ENCODE assay signal across 17 mouse cellular contexts in genomic region chr11:72476074-72476625, GRCm38 (mm10). TPM values are rescaled to one million over a fixed set of nuclear protein-coding genes. Genes with fewer than 3 reads are reported as not detected.
A peak's percentile ranks its signal among the peaks of the same experiment; 100 is the strongest.
DNase-seq lines count a peak whose midpoint lies in the region; ATAC-seq and TF ChIP-seq lines count a peak whose summit lies in the region.
"Had no signal": no experiment of that assay in that cellular context is flagged by ENCODE, and none has a peak within 500 bp of the region (broad histone marks: within the 10 kb centered on the region; RNA-seq: fewer than 3 reads in every experiment).

No protein-coding gene starts in this region.

- H3K4me1 ChIP-seq in heart, embryonic 13.5 days, result peaks cover 51% of the 10 kb centered on the region
- H3K4me1 ChIP-seq in G1E (ENCODE audit: insufficient read depth, low read depth, low read length), result peaks cover 100% of the 10 kb centered on the region
- H3K4me1 ChIP-seq in liver, embryonic 16.5 days (ENCODE audit: control insufficient read depth, low read depth, low read length), result peaks cover 42% of the 10 kb centered on the region

- no peak for TF ChIP-seq CTCF in G1E (IDR thresholded peaks at IDR 0.05; ENCODE audit: low read depth, low read length)

- 0 out of 2 replicates have a peak overlapping the region, but pooled peaks have one; percentile 56 for H3K27ac ChIP-seq in heart, embryonic 13.5 days (replicated peaks)
- H3K27ac ChIP-seq in liver, embryonic 16.5 days (ENCODE audit: low read length), result peak overlapping the region; percentile 86; the same call in 1 of the 2 replicates
- H3K27ac ChIP-seq: hindbrain, postnatal 0 days; kidney, embryonic 15.5 days; left cerebral cortex, adult 2 months; limb, embryonic 13.5 days; midbrain, embryonic 15.5 days; neural tube, embryonic 12.5 days had no signal

- no peaks in the 10 kb centered on the region for H3K36me3 ChIP-seq in heart, embryonic 13.5 days
- H3K36me3 ChIP-seq in G1E (replicated peaks), result peaks cover 95% of the 10 kb centered on the region
- no peaks in the 10 kb centered on the region for H3K36me3 ChIP-seq in liver, embryonic 16.5 days (ENCODE audit: control insufficient read depth, insufficient read depth)
- H3K36me3 ChIP-seq: kidney, embryonic 15.5 days; limb, embryonic 13.5 days had no signal

- H3K27me3 ChIP-seq in heart, embryonic 13.5 days (replicated peaks), result no peaks in the 10 kb centered on the region
- no peaks in the 10 kb centered on the region for H3K27me3 ChIP-seq in G1E (ENCODE audit: insufficient read depth, low read length)
- H3K27me3 ChIP-seq in liver, embryonic 16.5 days (ENCODE audit: control insufficient read depth, insufficient read depth, low read depth, low read length), result no peaks in the 10 kb centered on the region
- H3K27me3 ChIP-seq: kidney, embryonic 15.5 days; limb, embryonic 13.5 days; midbrain, embryonic 15.5 days; neural tube, embryonic 12.5 days had no signal

- no peak for DNase-seq in heart, adult 9 months (ENCODE audit: low spot score in 2 of 2)
- DNase-seq in G1E (ENCODE audit: low spot score), result no peak
- DNase-seq in urinary bladder, adult 18-20 months (ENCODE audit: low spot score in 2 of 2), result no peak
- DNase-seq in lung, adult 18-20 months, result no peak
- DNase-seq: cerebellum, adult 2 months had no signal

- 77% methylated on average over 7 of the region's 7 CpGs for WGBS in heart, embryonic 13.5 days
- whole genome bisulfite sequencing in liver, embryonic 16.5 days (ENCODE audit: insufficient replicate concordance), result 27% methylated on average over 7 of the region's 7 CpGs

- no peaks in the 10 kb centered on the region for H3K9me3 ChIP-seq in heart, embryonic 13.5 days
- no peaks in the 10 kb centered on the region for H3K9me3 ChIP-seq in G1E (replicated peaks)
- no peaks in the 10 kb centered on the region for H3K9me3 ChIP-seq in liver, embryonic 16.5 days (replicated peaks; ENCODE audit: control insufficient read depth, low read length)
- H3K9me3 ChIP-seq: kidney, embryonic 15.5 days; limb, embryonic 13.5 days; midbrain, embryonic 15.5 days; neural tube, embryonic 12.5 days had no signal

- no peak overlapping the region for H3K4me3 ChIP-seq in heart, embryonic 13.5 days
- H3K4me3 ChIP-seq in G1E (ENCODE audit: low read depth, low read length), result peak overlapping the region; percentile 68
- no peak overlapping the region for H3K4me3 ChIP-seq in liver, embryonic 16.5 days (ENCODE audit: low read depth, low read length)
- H3K4me3 ChIP-seq: kidney, embryonic 15.5 days; layer of hippocampus, adult 2 months; left cerebral cortex, adult 2 months; limb, embryonic 13.5 days; midbrain, embryonic 15.5 days; neural tube, embryonic 12.5 days had no signal

- peak overlapping the region; percentile 17; the same call in 1 of the 2 replicates for H3K4me2 ChIP-seq in heart, embryonic 13.5 days
- 0 out of 2 replicates have a peak overlapping the region, but pooled peaks have one; percentile 42 for H3K4me2 ChIP-seq in liver, embryonic 16.5 days (ENCODE audit: low read depth, low read length)
- H3K4me2 ChIP-seq: kidney, embryonic 15.5 days; limb, embryonic 13.5 days; midbrain, embryonic 15.5 days; neural tube, embryonic 12.5 days had no signal

- no peak overlapping the region for H3K9ac ChIP-seq in heart, embryonic 13.5 days
- H3K9ac ChIP-seq in liver, embryonic 16.5 days (ENCODE audit: low read depth, low read length), result no peak overlapping the region
- H3K9ac ChIP-seq: kidney, embryonic 15.5 days; limb, embryonic 13.5 days; midbrain, embryonic 15.5 days; neural tube, embryonic 12.5 days had no signal

- ATAC-seq in heart, embryonic 13.5 days (ENCODE audit: extremely low read depth, insufficient number of reproducible peaks, low FRiP score, low TSS enrichment), result no peak
- no peak for ATAC-seq in G1E (ENCODE audit: extremely low read depth, insufficient number of reproducible peaks, low FRiP score, poor library complexity, severe bottlenecking)
- peak; percentile 21; the same call in 1 of the 2 replicates for ATAC-seq in granulocyte monocyte progenitor cell, adult 5-6 weeks (replicated peaks; ENCODE audit: poor library complexity, severe bottlenecking)
- ATAC-seq in liver, embryonic 16.5 days (ENCODE audit: low read depth), result no peak
- ATAC-seq: activated CD4-positive, CD25-positive, alpha-beta regulatory T cell, adult 4 months; CD4-positive, CD25-positive, alpha-beta regulatory T cell, adult 4 months; hindbrain, postnatal 0 days; midbrain, embryonic 15.5 days had no signal

RNA-seq across cellular contexts. Expression of gene Spns2, which starts 13.6 kb away (rescaled TPM):
- 1.9 and 2.4 TPM in 2 replicates for polyA plus RNA-seq in heart, embryonic 13.5 days (2015; fragmentation: Nextera tagmentation; extraction: Ambion mirVana)
- total RNA-seq in G1E (2014; fragmentation: Nextera tagmentation) (129 and 145 TPM in 2 replicates), G1E (2017) (29.3 and 40.8 TPM in 2 replicates)
- polyA plus RNA-seq in G1E (2012), result 69.2 and 113 TPM in 2 replicates
- total RNA-seq in granulocyte monocyte progenitor cell, adult 5-6 weeks (2014; fragmentation: Nextera tagmentation), result 27.1 and 41.2 TPM in 2 replicates
- total RNA-seq in granulocyte monocyte progenitor cell, adult 5-6 weeks (2017), result 5.6 TPM in 2 replicates
- 3.7 and 5.7 TPM in 2 replicates for polyA plus RNA-seq in liver, embryonic 16.5 days (2015; fragmentation: Nextera tagmentation; extraction: Ambion mirVana)
- polyA plus RNA-seq: activated CD4-positive, CD25-positive, alpha-beta regulatory T cell, adult 4 months; CD4-positive, CD25-positive, alpha-beta regulatory T cell, adult 4 months had no signal

RNA-seq across cellular contexts. Expression of gene Mybbp1a, which starts 35.0 kb away (rescaled TPM):
- 82.3 and 88.2 TPM in 2 replicates for polyA plus RNA-seq in heart, embryonic 13.5 days (2015; fragmentation: Nextera tagmentation; extraction: Ambion mirVana)
- total RNA-seq in G1E (2014; fragmentation: Nextera tagmentation) (496 and 593 TPM in 2 replicates), G1E (2017) (96.8 and 125 TPM in 2 replicates)
- polyA plus RNA-seq in G1E (2012), result 195 and 253 TPM in 2 replicates
- total RNA-seq in granulocyte monocyte progenitor cell, adult 5-6 weeks (2014; fragmentation: Nextera tagmentation), result 172 and 173 TPM in 2 replicates
- 132 and 239 TPM in 2 replicates for total RNA-seq in granulocyte monocyte progenitor cell, adult 5-6 weeks (2017)
- 62.3 and 68.2 TPM in 2 replicates for polyA plus RNA-seq in liver, embryonic 16.5 days (2015; fragmentation: Nextera tagmentation; extraction: Ambion mirVana)

RNA-seq across cellular contexts. Expression of gene Ggt6, which starts 40.8 kb away (rescaled TPM):
- polyA plus RNA-seq in heart, embryonic 13.5 days (2015; fragmentation: Nextera tagmentation; extraction: Ambion mirVana), result not detected in 2 replicates
- total RNA-seq in G1E (2014; fragmentation: Nextera tagmentation) (not detected in 2 replicates), G1E (2017) (0.05 TPM in 1 of 2 replicates, not detected in the other)
- not detected in 2 replicates for polyA plus RNA-seq in G1E (2012)
- total RNA-seq in granulocyte monocyte progenitor cell, adult 5-6 weeks (2014; fragmentation: Nextera tagmentation), result not detected in 2 replicates
- total RNA-seq in granulocyte monocyte progenitor cell, adult 5-6 weeks (2017), result not detected in 2 replicates
- 0.25 and 0.94 TPM in 2 replicates for polyA plus RNA-seq in liver, embryonic 16.5 days (2015; fragmentation: Nextera tagmentation; extraction: Ambion mirVana)
- total RNA-seq: hindbrain, postnatal 0 days; layer of hippocampus, adult 2 months had no signal
- polyA plus RNA-seq: activated CD4-positive, CD25-positive, alpha-beta regulatory T cell, adult 4 months; CD4-positive, CD25-positive, alpha-beta regulatory T cell, adult 4 months; hindbrain, postnatal 0 days; midbrain, embryonic 15.5 days; neural tube, embryonic 12.5 days had no signal

Comparison
In these comparisons a context has a peak if more than half of its experiments do, and no peak if none do; other contexts are left out.
1. RNA of gene Spns2, which starts 13.6 kb away (polyA plus RNA-seq): 69.2 to 113 TPM in G1E; 3.7 to 5.7 TPM in liver, embryonic 16.5 days and 1.9 to 2.4 TPM in heart, embryonic 13.5 days; every median in the first group is over 10 times any median in the second.